ENCODE assay signal across 16 mouse cellular contexts in the genomic region with DNA sequence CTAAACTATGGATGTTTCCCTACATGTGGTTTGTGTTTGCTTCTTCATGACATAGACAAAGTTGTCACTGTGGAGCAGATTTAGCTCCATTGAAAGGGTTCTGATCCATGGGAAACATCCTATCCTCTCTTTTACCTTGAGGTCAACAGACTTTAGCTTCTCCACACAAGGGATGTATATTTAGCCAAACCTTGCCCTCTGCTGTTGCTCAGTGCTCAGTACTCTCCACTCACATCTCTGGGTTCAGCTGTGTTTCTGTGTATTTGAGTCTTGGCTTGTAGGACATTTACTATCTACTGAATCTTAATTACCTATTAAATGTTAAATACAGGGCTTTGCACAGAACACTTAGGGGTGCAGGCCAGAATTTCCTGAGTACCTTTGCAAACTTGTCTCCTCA.
"Had no signal": no experiment of that assay in that cellular context is flagged by ENCODE, and none has a peak within 500 bp of the region (broad histone marks: within the 10 kb centered on the region; RNA-seq: fewer than 3 reads in every experiment).

No protein-coding gene starts in this region.

- H3K27me3 ChIP-seq: neural tube, embryonic 13.5 days; neural tube, embryonic 15.5 days; stomach, embryonic 15.5 days had no signal

- DNase-seq: retina, postnatal 1 day; right cerebral cortex, adult 18-20 months; right cerebral cortex, postnatal 14 days; right cerebral cortex, postnatal 25 days; right cerebral cortex, postnatal 4 days; spleen, adult 18-20 months; thymus, adult 18-20 months; thymus, adult 2 months; thymus, postnatal 14 days; thymus, postnatal 25 days; thymus, postnatal 36 days; thymus, postnatal 4 days had no signal

- H3K9me3 ChIP-seq: neural tube, embryonic 13.5 days; neural tube, embryonic 15.5 days; stomach, embryonic 15.5 days had no signal

- H3K4me3 ChIP-seq: neural tube, embryonic 13.5 days; neural tube, embryonic 15.5 days; stomach, embryonic 15.5 days had no signal

- H3K36me3 ChIP-seq: neural tube, embryonic 13.5 days; neural tube, embryonic 15.5 days; stomach, embryonic 15.5 days had no signal

- H3K27ac ChIP-seq: neural tube, embryonic 13.5 days; neural tube, embryonic 15.5 days; stomach, embryonic 15.5 days; stomach, postnatal 0 days had no signal

- H3K4me1 ChIP-seq: neural tube, embryonic 13.5 days; neural tube, embryonic 15.5 days; stomach, embryonic 15.5 days had no signal

- H3K4me2 ChIP-seq: neural tube, embryonic 13.5 days; neural tube, embryonic 15.5 days; stomach, embryonic 15.5 days had no signal

- H3K9ac ChIP-seq: neural tube, embryonic 13.5 days; neural tube, embryonic 15.5 days; stomach, embryonic 15.5 days had no signal
